Mouse (Mus musculus) stomach, postnatal 0 days (tissue): ENCODE data around the gene Epha10.

ENCODE experiments used
- CTCF ChIP-seq: IDR thresholded peaks from 2 replicates; pipeline ENCODE4 v1.5.1; 2016; ENCODE audit warnings: antibody characterized with exemption, low read depth, mild to moderate bottlenecking, moderate library complexity
- EP300 ChIP-seq: optimal IDR thresholded peaks from 2 replicates; pipeline ENCODE3; 2016; ENCODE audit warnings: antibody characterized with exemption

GRCm38 (mm10) chr4:124964912-124965599 is 84.4 kb downstream of the Epha10 start:
- TF ChIP-seq EP300: no peak
- no peak for TF ChIP-seq CTCF
